Mouse (Mus musculus) embryo, embryonic 9.5 days (tissue): ENCODE results near the gene Ldlr.
A peak's percentile ranks its signal among the peaks of the same experiment; 100 is the strongest.
"Not testable (repeated sequence)": the region's sequence is repeated elsewhere in the genome, so short reads cannot be mapped to it uniquely, and the experiment has no call there.

ENCODE experiments used
- DNase-seq: peaks from one replicate; pipeline ENCODE4 v3.0.0-alpha.2; 2017; ENCODE audit errors: extremely low spot score

The Ldlr gene

GRCm38 (mm10) chr9:21723377-21724146 lies at the start of gene Ldlr:
Gene Ldlr, plus strand, starts transcription at chr9:21723483.
- DNase-seq, result peak; percentile 91

GRCm38 (mm10) chr9:21677706-21678105 lies 45.6 kb upstream of the Ldlr start:
- DNase-seq, result no peak

GRCm38 (mm10) chr9:21680448-21680847 lies 42.8 kb upstream of the Ldlr start:
- no peak for DNase-seq

GRCm38 (mm10) chr9:21682827-21683226 lies 40.5 kb upstream of the Ldlr start:
- DNase-seq, result no peak

GRCm38 (mm10) chr9:21683897-21684296 lies 39.4 kb upstream of the Ldlr start:
- no peak for DNase-seq

- DNase-seq, result no peak
These were observed 34.7 kb upstream of the Ldlr start for GRCm38 (mm10) chr9:21688554-21688953.

GRCm38 (mm10) chr9:21690031-21690430 lies 33.3 kb upstream of the Ldlr start:
- no peak for DNase-seq

- DNase-seq, result peak; percentile 24
These were observed 31.4 kb upstream of the Ldlr start for GRCm38 (mm10) chr9:21691862-21692261.

GRCm38 (mm10) chr9:21692491-21692890 lies 30.8 kb upstream of the Ldlr start:
- DNase-seq, result no peak

- no peak for DNase-seq
These were observed 29.2 kb upstream of the Ldlr start for GRCm38 (mm10) chr9:21694071-21694470.

GRCm38 (mm10) chr9:21695229-21695792 lies 28.0 kb upstream of the Ldlr start:
- DNase-seq, result no peak

- no peak for DNase-seq
These were observed 26.2 kb upstream of the Ldlr start for GRCm38 (mm10) chr9:21697121-21697520.

GRCm38 (mm10) chr9:21699280-21699679 lies 24.0 kb upstream of the Ldlr start:
- DNase-seq, result not testable (repeated sequence)

- no peak for DNase-seq
These were observed 22.2 kb upstream of the Ldlr start for GRCm38 (mm10) chr9:21701091-21701490.

GRCm38 (mm10) chr9:21703494-21703893 lies 19.8 kb upstream of the Ldlr start:
- no peak for DNase-seq

- no peak for DNase-seq
These were observed 17.2 kb upstream of the Ldlr start for GRCm38 (mm10) chr9:21706085-21706484.

- no peak for DNase-seq
These were observed 16.6 kb upstream of the Ldlr start for GRCm38 (mm10) chr9:21706586-21707265.

- no peak for DNase-seq
These were observed 13.9 kb upstream of the Ldlr start for GRCm38 (mm10) chr9:21709340-21709739.

GRCm38 (mm10) chr9:21715298-21715697 lies 8.0 kb upstream of the Ldlr start:
- DNase-seq, result no peak

- DNase-seq, result no peak
These were observed 6.3 kb upstream of the Ldlr start for GRCm38 (mm10) chr9:21717015-21717414.

- no peak for DNase-seq
These were observed 2.2 kb upstream of the Ldlr start for GRCm38 (mm10) chr9:21721036-21721435.

GRCm38 (mm10) chr9:21724147-21724536 lies 859 bp downstream of the Ldlr start:
- DNase-seq, result peak; percentile 96
